Mouse (Mus musculus): ENCODE results near the gene Rsph14.

- TF ChIP-seq CTCF (IDR thresholded peaks at IDR 0.05 in 2 of 3, conservative IDR thresholded peaks at IDR 0.05 in 1 of 3; ENCODE audit: control insufficient read depth in 1 of 3, insufficient read depth in 1 of 3, low read depth in 2 of 3, low read length in 3 of 3, poor library complexity in 1 of 3, severe bottlenecking in 1 of 3), result no peak
- TF ChIP-seq RAD21 (IDR thresholded peaks at IDR 0.05; ENCODE audit: low read depth, low read length), result no peak
- TF ChIP-seq POLR2A (IDR thresholded peaks at IDR 0.05; ENCODE audit: control insufficient read depth in 1 of 2, insufficient read depth in 1 of 2, low read depth in 1 of 2, low read length in 2 of 2, poor library complexity in 1 of 2), result no peak
- no peak for TF ChIP-seq MAFK (IDR thresholded peaks at IDR 0.05; ENCODE audit: borderline replicate concordance, low read depth, low read length)
- TF ChIP-seq SMC3 (IDR thresholded peaks at IDR 0.05; ENCODE audit: low read depth, low read length), result no peak
- TF ChIP-seq HCFC1 (IDR thresholded peaks at IDR 0.05; ENCODE audit: low read depth, low read length), result no peak
Observed at GRCm38 (mm10) chr10:75010704-75011103, 21.7 kb downstream of the Rsph14 start.
